ENCODE assay signal across 14 mouse cellular contexts in the genomic region with DNA sequence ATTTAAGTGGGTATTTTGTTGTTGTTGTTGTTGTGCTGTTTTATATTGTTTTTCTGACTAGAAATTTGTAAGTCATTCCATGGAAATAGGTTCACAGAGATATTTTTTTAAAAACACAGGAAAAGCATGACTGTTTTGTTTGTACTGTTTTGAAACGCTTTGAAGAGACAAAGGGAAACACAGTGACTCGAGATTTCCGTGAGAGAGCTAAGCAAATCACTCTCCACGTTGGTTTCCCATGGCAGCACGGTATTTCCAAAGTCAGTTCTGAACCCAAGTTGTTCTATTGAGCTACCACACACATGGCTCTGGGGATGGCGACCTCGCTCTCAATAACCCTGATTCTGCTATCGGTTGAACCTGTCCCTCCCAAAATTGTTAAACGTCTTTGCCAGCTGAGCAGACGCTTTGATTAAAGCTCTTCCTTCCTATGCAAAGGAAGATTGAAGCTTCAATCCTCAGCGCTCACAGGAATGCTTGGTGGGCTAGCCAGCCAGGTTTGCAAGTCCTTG. TPM values are rescaled to one million over a fixed set of nuclear protein-coding genes. Genes with fewer than 3 reads are reported as not detected.
DNase-seq lines count a peak whose midpoint lies in the region; ATAC-seq and TF ChIP-seq lines count a peak whose summit lies in the region.
"Had no signal": no experiment of that assay in that cellular context is flagged by ENCODE, and none has a peak within 500 bp of the region (broad histone marks: within the 10 kb centered on the region; RNA-seq: fewer than 3 reads in every experiment).

No protein-coding gene starts in this region.

- H3K4me2 ChIP-seq in hindbrain, postnatal 0 days (ENCODE audit: low read depth, low read length) = no peak overlapping the region
- H3K4me2 ChIP-seq in hindbrain, embryonic 11.5 days (replicated peaks; ENCODE audit: low read depth, low read length) = no peak overlapping the region
- peak overlapping the region; percentile 30 for H3K4me2 ChIP-seq in lung, embryonic 15.5 days
- H3K4me2 ChIP-seq in heart, embryonic 15.5 days = peak overlapping the region; percentile 41; the same call in 1 of the 2 replicates
- no peak overlapping the region for H3K4me2 ChIP-seq in stomach, embryonic 15.5 days
- H3K4me2 ChIP-seq: forebrain, embryonic 12.5 days; liver, embryonic 15.5 days had no signal

- H3K27ac ChIP-seq in hindbrain, postnatal 0 days = no peak overlapping the region
- no peak overlapping the region for H3K27ac ChIP-seq in hindbrain, embryonic 11.5 days (ENCODE audit: low read depth, low read length)
- no peak overlapping the region for H3K27ac ChIP-seq in lung, embryonic 15.5 days
- peak overlapping the region; percentile 60 for H3K27ac ChIP-seq in heart, embryonic 15.5 days
- H3K27ac ChIP-seq in stomach, embryonic 15.5 days = no peak overlapping the region
- H3K27ac ChIP-seq: forebrain, embryonic 12.5 days; liver, embryonic 15.5 days had no signal

- no peaks in the 10 kb centered on the region for H3K27me3 ChIP-seq in hindbrain, postnatal 0 days (ENCODE audit: insufficient read depth, low read length)
- H3K27me3 ChIP-seq in hindbrain, embryonic 11.5 days (ENCODE audit: control insufficient read depth, insufficient read depth, low read length) = no peaks in the 10 kb centered on the region
- no peaks in the 10 kb centered on the region for H3K27me3 ChIP-seq in lung, embryonic 15.5 days
- no peaks in the 10 kb centered on the region for H3K27me3 ChIP-seq in heart, embryonic 15.5 days
- H3K27me3 ChIP-seq in stomach, embryonic 15.5 days (replicated peaks) = no peaks in the 10 kb centered on the region
- H3K27me3 ChIP-seq: forebrain, embryonic 12.5 days had no signal

- DNase-seq in hindbrain, postnatal 0 days (ENCODE audit: low spot score) = no peak
- no peak for DNase-seq in hindbrain, embryonic 11.5 days (ENCODE audit: low spot score)
- no peak for DNase-seq in lung, postnatal 10 days
- no peak for DNase-seq in urinary bladder, postnatal 14 days (ENCODE audit: low spot score)
- no peak for DNase-seq in layer of hippocampus, postnatal 14 days (ENCODE audit: low spot score in 2 of 2)
- DNase-seq: adrenal gland, postnatal 25 days; cerebellum, adult 11-12 months; kidney, adult 8-10 months; thymus, postnatal 4 days had no signal

- H3K4me1 ChIP-seq in hindbrain, postnatal 0 days (ENCODE audit: insufficient read depth, low read length) = no peaks in the 10 kb centered on the region
- no peaks in the 10 kb centered on the region for H3K4me1 ChIP-seq in hindbrain, embryonic 11.5 days (replicated peaks; ENCODE audit: control insufficient read depth, insufficient read depth, low read length)
- no peaks in the 10 kb centered on the region for H3K4me1 ChIP-seq in lung, embryonic 15.5 days
- H3K4me1 ChIP-seq in heart, embryonic 15.5 days (replicated peaks) = no peaks in the 10 kb centered on the region
- H3K4me1 ChIP-seq in stomach, embryonic 15.5 days = no peaks in the 10 kb centered on the region
- H3K4me1 ChIP-seq: liver, embryonic 15.5 days had no signal

- 61% methylated on average over 11 of the region's 11 CpGs for WGBS in hindbrain, postnatal 0 days
- 71% methylated on average over 11 of the region's 11 CpGs for WGBS in hindbrain, embryonic 11.5 days
- 52% methylated on average over 11 of the region's 11 CpGs for WGBS in lung, embryonic 15.5 days
- WGBS in heart, embryonic 15.5 days = 55% methylated on average over 11 of the region's 11 CpGs
- 56% methylated on average over 11 of the region's 11 CpGs for WGBS in stomach, embryonic 15.5 days

- no peak overlapping the region for H3K9ac ChIP-seq in hindbrain, postnatal 0 days (replicated peaks; ENCODE audit: low read length)
- H3K9ac ChIP-seq in hindbrain, embryonic 11.5 days (ENCODE audit: low read depth, low read length) = no peak overlapping the region
- no peak overlapping the region for H3K9ac ChIP-seq in lung, embryonic 15.5 days
- no peak overlapping the region; the same call in 1 of the 2 replicates for H3K9ac ChIP-seq in heart, embryonic 15.5 days
- H3K9ac ChIP-seq in stomach, embryonic 15.5 days = no peak overlapping the region
- H3K9ac ChIP-seq: forebrain, embryonic 12.5 days; liver, embryonic 15.5 days had no signal

- 0 out of 2 replicates have a peak overlapping the region, but pooled peaks have one; percentile 6 for H3K4me3 ChIP-seq in hindbrain, postnatal 0 days (ENCODE audit: low read length)
- H3K4me3 ChIP-seq in hindbrain, embryonic 11.5 days (ENCODE audit: low read depth, low read length) = no peak overlapping the region
- H3K4me3 ChIP-seq in lung, embryonic 15.5 days = peak overlapping the region; percentile 34
- H3K4me3 ChIP-seq in heart, embryonic 15.5 days = peak overlapping the region; percentile 39
- H3K4me3 ChIP-seq in stomach, embryonic 15.5 days (replicated peaks) = peak overlapping the region; percentile 13; the same call in 1 of the 2 replicates
- H3K4me3 ChIP-seq: forebrain, embryonic 12.5 days; liver, embryonic 15.5 days had no signal

- no peaks in the 10 kb centered on the region for H3K36me3 ChIP-seq in hindbrain, postnatal 0 days (ENCODE audit: insufficient read depth, low read length)
- no peaks in the 10 kb centered on the region for H3K36me3 ChIP-seq in hindbrain, embryonic 11.5 days (ENCODE audit: control insufficient read depth, insufficient read depth, low read length)
- no peaks in the 10 kb centered on the region for H3K36me3 ChIP-seq in lung, embryonic 15.5 days
- H3K36me3 ChIP-seq in heart, embryonic 15.5 days = no peaks in the 10 kb centered on the region
- H3K36me3 ChIP-seq in stomach, embryonic 15.5 days = no peaks in the 10 kb centered on the region
- H3K36me3 ChIP-seq: forebrain, embryonic 12.5 days; liver, embryonic 15.5 days had no signal

- TF ChIP-seq CTCF in hindbrain, postnatal 0 days (IDR thresholded peaks at IDR 0.05; ENCODE audit: low read depth) = no peak

- ATAC-seq in hindbrain, postnatal 0 days = no peak
- no peak for ATAC-seq in hindbrain, embryonic 11.5 days (ENCODE audit: low FRiP score)
- ATAC-seq in lung, embryonic 15.5 days (ENCODE audit: borderline replicate concordance, extremely low read depth, low FRiP score, low TSS enrichment) = no peak
- no peak for ATAC-seq in heart, embryonic 15.5 days (replicated peaks; ENCODE audit: insufficient number of reproducible peaks, insufficient read depth, low FRiP score, low read depth)
- no peak for ATAC-seq in stomach, embryonic 15.5 days (ENCODE audit: insufficient read depth, low FRiP score, low read depth)

- H3K9me3 ChIP-seq in hindbrain, postnatal 0 days (ENCODE audit: low read length) = no peaks in the 10 kb centered on the region
- no peaks in the 10 kb centered on the region for H3K9me3 ChIP-seq in hindbrain, embryonic 11.5 days (ENCODE audit: control insufficient read depth, low read length)
- no peaks in the 10 kb centered on the region for H3K9me3 ChIP-seq in lung, embryonic 15.5 days
- no peaks in the 10 kb centered on the region for H3K9me3 ChIP-seq in heart, embryonic 15.5 days (replicated peaks)
- no peaks in the 10 kb centered on the region for H3K9me3 ChIP-seq in stomach, embryonic 15.5 days
- H3K9me3 ChIP-seq: forebrain, embryonic 12.5 days; liver, embryonic 15.5 days had no signal

RNA-seq across cellular contexts. Expression of a gene that starts 1.6 kb away (rescaled TPM):
- total RNA-seq in hindbrain, postnatal 0 days (2014; rRNA removed) = 2.1 and 3.3 TPM in 2 replicates
- 5.1 and 5.9 TPM in 2 replicates for polyA plus RNA-seq in hindbrain, postnatal 0 days (2015; fragmentation: Nextera tagmentation; extraction: Ambion mirVana)
- 7.6 and 10.4 TPM in 2 replicates for polyA plus RNA-seq in hindbrain, embryonic 11.5 days (2014; fragmentation: Nextera tagmentation; extraction: Ambion mirVana)
- polyA plus RNA-seq in lung, embryonic 15.5 days (2015; fragmentation: Nextera tagmentation; extraction: Ambion mirVana) = 26.0 and 32.5 TPM in 2 replicates
- polyA plus RNA-seq in heart, embryonic 15.5 days (2015; fragmentation: Nextera tagmentation; extraction: Ambion mirVana) = 15.4 and 20.1 TPM in 2 replicates
- polyA plus RNA-seq in stomach, embryonic 15.5 days (2015; fragmentation: Nextera tagmentation; extraction: Ambion mirVana) = 15.2 and 17.7 TPM in 2 replicates
- total RNA-seq in layer of hippocampus, postnatal 14 days (2021) = 10 to 100 TPM; 11.4 to 11.7 TPM

Comparison
In these comparisons a context has a peak if more than half of its experiments do, and no peak if none do; other contexts are left out.
1. H3K4me2 ChIP-seq: peak in lung, embryonic 15.5 days (single experiment) and heart, embryonic 15.5 days (single experiment); none in hindbrain, postnatal 0 days (single experiment), hindbrain, embryonic 11.5 days (single experiment) and stomach, embryonic 15.5 days (single experiment).